Mouse (Mus musculus): Measurements from ENCODE around the gene Cox18.

GRCm38 (mm10) chr5:90199922-90200632 is 23.7 kb downstream of the Cox18 start:
- no peak for TF ChIP-seq CTCF (IDR thresholded peaks at IDR 0.05; ENCODE audit: extremely low read depth, insufficient read depth, insufficient read length, insufficient replicate concordance)
- no peak for TF ChIP-seq POLR2A (IDR thresholded peaks at IDR 0.05; ENCODE audit: low read depth, low read length)
